Comparison of ENCODE assay signal across 1 mouse cellular context in the genomic region with DNA sequence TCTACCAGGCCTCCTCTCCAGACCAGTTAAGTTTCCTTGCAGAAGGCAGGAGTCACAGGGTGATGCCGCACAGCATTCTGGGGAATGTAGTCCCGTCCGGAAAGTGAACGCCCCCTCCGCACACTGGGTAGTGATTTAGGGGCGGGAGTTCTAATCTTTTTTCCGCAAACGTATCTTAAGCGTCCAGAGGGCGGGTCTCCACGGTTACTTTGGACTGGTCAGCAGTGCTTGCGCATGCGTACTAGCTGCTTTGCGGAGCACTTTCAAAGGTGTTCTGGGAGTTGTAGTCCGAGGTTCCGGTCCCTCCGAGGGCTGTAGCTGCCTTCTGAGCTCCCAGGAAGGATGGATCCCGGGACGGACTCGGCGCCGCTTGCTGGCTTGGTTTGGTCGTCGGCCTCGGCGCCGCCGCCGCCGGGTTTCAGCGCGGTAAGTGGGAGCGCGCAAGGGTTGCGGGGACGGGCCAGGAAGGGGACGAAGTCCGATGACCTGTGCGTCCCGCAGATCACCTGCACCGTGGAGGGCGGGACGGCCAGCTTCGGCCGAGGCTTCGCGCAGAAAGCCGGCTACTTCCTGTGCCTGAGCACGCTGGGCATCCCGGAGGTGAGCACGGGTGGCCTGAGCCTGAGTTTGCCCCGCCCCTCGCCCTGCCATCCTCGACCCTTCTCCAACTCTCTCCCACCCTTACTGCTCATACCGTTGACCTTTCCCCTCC.
A peak's percentile ranks its signal among the peaks of the same experiment; 100 is the strongest.
TF ChIP-seq lines count a peak whose summit lies in the region.

Gene Mvb12a (plus strand): TSS at position 291 of the 712 bp plus-strand sequence.

TF ChIP-seq in MEL, 35 proteins besides CTCF, POLR2A, EP300 and RAD21 (continued from another document):
- TF ChIP-seq MAFK (IDR thresholded peaks at IDR 0.05; ENCODE audit: borderline replicate concordance, low read depth, low read length) (no peak), USF1 (IDR thresholded peaks at IDR 0.05; ENCODE audit: low read depth, low read length) (peak; percentile 82), SIN3A (IDR thresholded peaks at IDR 0.05; ENCODE audit: low read length) (peak; percentile 96), HCFC1 (IDR thresholded peaks at IDR 0.05; ENCODE audit: low read depth, low read length) (peak; percentile 98), TBP (IDR thresholded peaks at IDR 0.05; ENCODE audit: low read depth, low read length) (0 out of 2 replicates have a peak, but pooled peaks have one; percentile 22), ELF1 (IDR thresholded peaks at IDR 0.05; ENCODE audit: low read depth, low read length) (peak; percentile 96), USF2 (IDR thresholded peaks at IDR 0.05; ENCODE audit: borderline replicate concordance in 1 of 2, insufficient read depth in 1 of 2, low read depth in 1 of 2, low read length in 2 of 2) (no peak), RCOR1 (IDR thresholded peaks at IDR 0.05; ENCODE audit: low read depth, low read length) (peak; percentile 52; the same call in 1 of the 2 replicates), ZMIZ1 (IDR thresholded peaks at IDR 0.05; ENCODE audit: low read depth, low read length) (no peak), GATA1 (IDR thresholded peaks at IDR 0.05; ENCODE audit: low read depth, low read length) (peak; percentile 56), NRF1 (IDR thresholded peaks at IDR 0.05; ENCODE audit: insufficient read depth, low read depth, low read length, poor library complexity, severe bottlenecking) (peak; percentile 94), ETS1 (IDR thresholded peaks at IDR 0.05; ENCODE audit: low read depth, low read length) (peak; percentile 52; the same call in 1 of the 2 replicates), ZNF384 (IDR thresholded peaks at IDR 0.05; ENCODE audit: low read depth, low read length) (no peak), TAL1 (IDR thresholded peaks at IDR 0.05; ENCODE audit: low read length) (no peak), TCF12 (IDR thresholded peaks at IDR 0.05; ENCODE audit: low read depth, low read length) (peak; percentile 43; the same call in 1 of the 2 replicates)
